Mouse (Mus musculus): Measurements from ENCODE around the gene Gm10277. TPM values are rescaled to one million over a fixed set of nuclear protein-coding genes. Genes with fewer than 3 reads are reported as not detected.

Gm10277 gene
- polyA plus RNA-seq, 1 experiment from 2014 or later: 0.89 TPM

- ATAC-seq: no peak
Observed at GRCm38 (mm10) chr11:77781088-77781487, 6.5 kb downstream of the Gm10277 start.

DNA sequence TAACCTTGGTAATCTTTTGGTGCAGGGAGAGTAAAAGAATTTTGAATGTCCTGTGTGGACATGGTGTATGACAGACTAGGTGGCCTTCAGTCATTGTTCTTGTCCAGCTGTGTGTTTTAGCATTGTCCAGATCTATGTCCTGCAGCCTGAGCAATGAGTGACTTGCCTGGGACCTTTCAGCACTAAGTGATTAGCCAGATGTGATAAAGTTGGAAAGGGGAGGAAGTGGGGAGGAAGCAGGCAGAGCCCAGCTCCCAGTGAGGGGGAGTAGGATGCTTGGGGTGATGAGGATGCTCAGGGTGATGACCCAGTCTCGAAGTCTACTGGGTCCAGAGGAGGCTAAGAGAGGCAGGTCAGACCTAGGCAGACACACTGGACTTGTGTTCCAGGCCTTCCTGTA, 8.3 kb downstream of the Gm10277 start:
- 84% methylated on average over 1 of the region's 1 CpGs for WGBS
- H3K27me3 ChIP-seq (replicated peaks; ENCODE audit: control insufficient read depth, insufficient read depth, low read length): no peaks in the 10 kb centered on the region
- no peak overlapping the region for H3K9ac ChIP-seq (ENCODE audit: low read depth, low read length)
- no peak overlapping the region for H3K27ac ChIP-seq (ENCODE audit: low read length)
- H3K4me3 ChIP-seq (ENCODE audit: low read length): no peak overlapping the region
- no peak overlapping the region for H3K4me2 ChIP-seq (ENCODE audit: low read depth, low read length)
- H3K36me3 ChIP-seq (ENCODE audit: control insufficient read depth, insufficient read depth, low read length): peaks cover 9% of the 10 kb centered on the region; the same call in 1 of the 2 replicates
- peaks cover 28% of the 10 kb centered on the region for H3K4me1 ChIP-seq (ENCODE audit: control insufficient read depth, insufficient read depth, low read length)
- H3K9me3 ChIP-seq (ENCODE audit: control insufficient read depth, low read length): no peaks in the 10 kb centered on the region
- no peak for ATAC-seq

More at GRCm38 (mm10) chr11:77781088-77781487, 6.5 kb downstream of the Gm10277 start:
- Histone ChIP-seq H3K27ac (ENCODE audit: low read length) (no peak overlapping the region), H3K36me3 (ENCODE audit: control insufficient read depth, insufficient read depth, low read length) (peaks cover 9% of the 10 kb centered on the region; the same call in 1 of the 2 replicates), H3K4me2 (ENCODE audit: low read depth, low read length) (no peak overlapping the region), H3K9ac (ENCODE audit: low read depth, low read length) (no peak overlapping the region), H3K4me1 (ENCODE audit: control insufficient read depth, insufficient read depth, low read length) (peaks cover 44% of the 10 kb centered on the region), H3K9me3 (ENCODE audit: control insufficient read depth, low read length) (no peaks in the 10 kb centered on the region), H3K27me3 (replicated peaks; ENCODE audit: control insufficient read depth, insufficient read depth, low read length) (no peaks in the 10 kb centered on the region), H3K4me3 (ENCODE audit: low read length) (no peak overlapping the region)
- WGBS: 69% methylated on average over 7 of the region's 7 CpGs

DNA sequence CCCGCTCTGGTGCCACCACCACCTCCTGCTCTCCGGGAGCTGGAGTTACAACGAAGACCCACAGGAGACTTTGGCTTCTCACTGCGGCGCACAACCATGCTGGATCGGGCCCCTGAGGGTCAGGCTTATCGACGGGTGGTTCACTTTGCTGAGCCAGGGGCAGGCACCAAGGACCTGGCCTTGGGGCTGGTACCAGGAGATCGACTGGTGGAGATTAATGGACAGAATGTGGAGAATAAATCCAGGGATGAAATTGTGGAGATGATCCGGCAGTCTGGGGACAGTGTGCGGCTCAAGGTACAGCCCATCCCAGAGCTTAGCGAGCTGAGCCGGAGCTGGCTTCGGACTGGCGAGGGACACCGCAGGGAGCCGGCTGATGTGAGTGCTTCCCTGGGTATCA, 9.6 kb downstream of the Gm10277 start:
- H3K9ac ChIP-seq (ENCODE audit: low read depth, low read length): no peak overlapping the region
- H3K27ac ChIP-seq (ENCODE audit: low read length): no peak overlapping the region
- peaks cover 9% of the 10 kb centered on the region; the same call in 1 of the 2 replicates for H3K36me3 ChIP-seq (ENCODE audit: control insufficient read depth, insufficient read depth, low read length)
- H3K27me3 ChIP-seq (replicated peaks; ENCODE audit: control insufficient read depth, insufficient read depth, low read length): no peaks in the 10 kb centered on the region
- no peak overlapping the region for H3K4me3 ChIP-seq (ENCODE audit: low read length)
- ATAC-seq: no peak
- H3K9me3 ChIP-seq (ENCODE audit: control insufficient read depth, low read length): no peaks in the 10 kb centered on the region
- no peak overlapping the region for H3K4me2 ChIP-seq (ENCODE audit: low read depth, low read length)
- H3K4me1 ChIP-seq (ENCODE audit: control insufficient read depth, insufficient read depth, low read length): peaks cover 19% of the 10 kb centered on the region
- 93% methylated on average over 17 of the region's 17 CpGs for WGBS

- Histone ChIP-seq H3K9me3 (ENCODE audit: control insufficient read depth, low read length) (no peaks in the 10 kb centered on the region), H3K27me3 (replicated peaks; ENCODE audit: control insufficient read depth, insufficient read depth, low read length) (no peaks in the 10 kb centered on the region), H3K36me3 (ENCODE audit: control insufficient read depth, insufficient read depth, low read length) (peaks cover 9% of the 10 kb centered on the region; the same call in 1 of the 2 replicates), H3K9ac (ENCODE audit: low read depth, low read length) (no peak overlapping the region), H3K27ac (ENCODE audit: low read length) (no peak overlapping the region), H3K4me1 (ENCODE audit: control insufficient read depth, insufficient read depth, low read length) (peaks cover 21% of the 10 kb centered on the region), H3K4me2 (ENCODE audit: low read depth, low read length) (no peak overlapping the region), H3K4me3 (ENCODE audit: low read length) (no peak overlapping the region)
- no peak for ATAC-seq
- WGBS: 92% methylated on average over 17 of the region's 17 CpGs
Observed at GRCm38 (mm10) chr11:77777436-77777835, 10.1 kb downstream of the Gm10277 start.

DNA sequence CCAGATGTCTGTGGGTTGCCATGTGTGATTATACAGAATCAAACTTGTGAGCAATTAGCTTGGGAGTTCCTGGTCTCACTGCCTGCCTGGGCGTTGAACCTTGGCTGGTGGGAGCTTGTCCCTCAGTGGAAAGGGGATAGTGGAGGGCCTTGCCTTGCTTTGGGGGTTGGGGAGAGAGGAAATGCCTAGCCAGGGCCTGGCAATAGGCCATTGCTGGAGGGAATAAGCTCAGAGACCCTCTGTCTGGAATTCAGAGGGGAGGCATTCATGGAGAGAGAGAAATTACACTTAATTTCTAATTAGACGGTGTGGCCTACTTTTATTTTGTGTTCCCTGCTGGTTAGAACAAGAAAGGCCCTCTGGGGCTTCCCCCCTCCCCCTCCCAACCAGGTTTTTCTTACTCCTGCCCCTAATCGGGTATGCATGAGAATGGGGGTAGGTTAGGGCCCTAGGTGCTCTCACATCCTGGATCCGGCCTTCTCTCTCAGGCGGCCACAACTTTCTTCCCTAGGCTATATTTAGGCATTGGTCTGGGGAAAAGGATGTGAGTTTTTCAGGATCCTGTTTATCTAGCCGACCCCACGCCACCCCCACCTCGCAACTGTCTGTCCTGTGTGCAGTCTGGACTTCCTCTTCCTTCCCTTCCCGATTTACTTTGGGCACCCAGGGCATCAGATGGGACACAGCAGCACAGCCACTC, 11.7 kb downstream of the Gm10277 start:
- 58% methylated on average over 9 of the region's 9 CpGs for WGBS
- Histone ChIP-seq H3K4me3 (ENCODE audit: low read length) (no peak overlapping the region), H3K27me3 (replicated peaks; ENCODE audit: control insufficient read depth, insufficient read depth, low read length) (no peaks in the 10 kb centered on the region), H3K4me1 (ENCODE audit: control insufficient read depth, insufficient read depth, low read length) (peaks cover 10% of the 10 kb centered on the region; the same call in 1 of the 2 replicates), H3K9ac (ENCODE audit: low read depth, low read length) (no peak overlapping the region), H3K4me2 (ENCODE audit: low read depth, low read length) (no peak overlapping the region), H3K36me3 (ENCODE audit: control insufficient read depth, insufficient read depth, low read length) (peaks cover 9% of the 10 kb centered on the region; the same call in 1 of the 2 replicates), H3K27ac (ENCODE audit: low read length) (no peak overlapping the region), H3K9me3 (ENCODE audit: control insufficient read depth, low read length) (no peaks in the 10 kb centered on the region)
- no peak for ATAC-seq

DNA sequence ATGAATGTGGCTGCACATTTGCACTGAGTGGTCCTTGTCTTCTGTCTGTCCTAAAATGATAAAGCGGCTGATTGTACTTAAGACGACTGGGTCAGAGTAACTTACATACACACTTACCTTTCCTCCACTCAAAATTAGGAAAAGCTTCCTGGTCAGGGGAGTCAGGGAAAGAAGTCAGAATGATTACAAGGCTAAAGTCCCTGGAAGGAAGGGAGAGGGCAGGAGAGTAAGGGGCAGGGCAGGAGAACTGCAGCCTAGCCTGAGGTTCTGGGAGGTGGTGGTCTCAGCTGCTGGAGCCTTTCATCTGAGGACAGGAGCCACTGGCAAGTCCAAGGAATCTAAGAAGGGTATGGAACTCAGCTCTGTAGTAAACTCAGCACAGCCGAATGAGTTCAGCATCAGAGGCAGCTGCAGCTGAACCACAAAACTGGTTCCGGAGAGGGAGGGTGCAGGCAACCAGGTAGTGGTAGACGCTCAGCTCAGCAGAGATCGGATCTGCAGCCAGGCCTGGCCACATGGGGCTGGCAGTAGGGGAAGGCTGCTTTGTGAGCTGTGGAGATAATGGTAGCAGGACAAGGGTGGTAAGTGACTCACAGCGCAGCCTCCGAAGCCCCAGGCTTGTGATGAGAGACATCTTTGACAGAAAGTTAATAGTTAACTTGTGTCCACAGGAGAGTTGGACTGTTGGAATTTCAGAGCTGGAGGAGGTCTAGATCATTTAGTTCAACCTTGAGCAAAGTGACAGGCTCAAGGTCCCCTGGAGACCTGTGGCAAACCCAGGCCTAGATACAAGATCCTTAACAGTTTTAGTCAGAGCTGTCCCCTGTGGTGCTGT, 15.5 kb downstream of the Gm10277 start:
- Histone ChIP-seq H3K36me3 (ENCODE audit: control insufficient read depth, insufficient read depth, low read length) (no peaks in the 10 kb centered on the region), H3K9me3 (ENCODE audit: control insufficient read depth, low read length) (no peaks in the 10 kb centered on the region), H3K27me3 (replicated peaks; ENCODE audit: control insufficient read depth, insufficient read depth, low read length) (no peaks in the 10 kb centered on the region), H3K4me3 (ENCODE audit: low read length) (0 out of 2 replicates have a peak overlapping the region, but pooled peaks have one; percentile 3), H3K4me1 (ENCODE audit: control insufficient read depth, insufficient read depth, low read length) (peaks cover 20% of the 10 kb centered on the region; the same call in 1 of the 2 replicates), H3K27ac (ENCODE audit: low read length) (peak overlapping the region; percentile 99), H3K4me2 (ENCODE audit: low read depth, low read length) (peak overlapping the region; percentile 35; the same call in 1 of the 2 replicates), H3K9ac (ENCODE audit: low read depth, low read length) (peak overlapping the region; percentile 48)
- peak; percentile 94 for ATAC-seq
- WGBS: 48% methylated on average over 8 of the region's 8 CpGs

GRCm38 (mm10) chr11:77770346-77770745, 17.2 kb downstream of the Gm10277 start:
- ATAC-seq: no peak
- Histone ChIP-seq H3K9me3 (ENCODE audit: control insufficient read depth, low read length) (no peaks in the 10 kb centered on the region), H3K36me3 (ENCODE audit: control insufficient read depth, insufficient read depth, low read length) (no peaks in the 10 kb centered on the region), H3K4me2 (ENCODE audit: low read depth, low read length) (no peak overlapping the region), H3K27me3 (replicated peaks; ENCODE audit: control insufficient read depth, insufficient read depth, low read length) (no peaks in the 10 kb centered on the region), H3K4me1 (ENCODE audit: control insufficient read depth, insufficient read depth, low read length) (peaks cover 31% of the 10 kb centered on the region), H3K4me3 (ENCODE audit: low read length) (no peak overlapping the region), H3K27ac (ENCODE audit: low read length) (peak overlapping the region; percentile 61), H3K9ac (ENCODE audit: low read depth, low read length) (0 out of 2 replicates have a peak overlapping the region, but pooled peaks have one; percentile 5)
- WGBS: 63% methylated on average over 8 of the region's 8 CpGs

- 78% methylated on average over 4 of the region's 4 CpGs for WGBS
- Histone ChIP-seq H3K36me3 (ENCODE audit: control insufficient read depth, insufficient read depth, low read length) (no peaks in the 10 kb centered on the region), H3K27ac (ENCODE audit: low read length) (0 out of 2 replicates have a peak overlapping the region, but pooled peaks have one; percentile 49), H3K4me3 (ENCODE audit: low read length) (no peak overlapping the region), H3K9ac (ENCODE audit: low read depth, low read length) (no peak overlapping the region), H3K4me1 (ENCODE audit: control insufficient read depth, insufficient read depth, low read length) (peaks cover 40% of the 10 kb centered on the region), H3K4me2 (ENCODE audit: low read depth, low read length) (no peak overlapping the region), H3K9me3 (ENCODE audit: control insufficient read depth, low read length) (no peaks in the 10 kb centered on the region), H3K27me3 (replicated peaks; ENCODE audit: control insufficient read depth, insufficient read depth, low read length) (no peaks in the 10 kb centered on the region)
- ATAC-seq: no peak
Observed at GRCm38 (mm10) chr11:77769496-77769895, 18.1 kb downstream of the Gm10277 start.

DNA sequence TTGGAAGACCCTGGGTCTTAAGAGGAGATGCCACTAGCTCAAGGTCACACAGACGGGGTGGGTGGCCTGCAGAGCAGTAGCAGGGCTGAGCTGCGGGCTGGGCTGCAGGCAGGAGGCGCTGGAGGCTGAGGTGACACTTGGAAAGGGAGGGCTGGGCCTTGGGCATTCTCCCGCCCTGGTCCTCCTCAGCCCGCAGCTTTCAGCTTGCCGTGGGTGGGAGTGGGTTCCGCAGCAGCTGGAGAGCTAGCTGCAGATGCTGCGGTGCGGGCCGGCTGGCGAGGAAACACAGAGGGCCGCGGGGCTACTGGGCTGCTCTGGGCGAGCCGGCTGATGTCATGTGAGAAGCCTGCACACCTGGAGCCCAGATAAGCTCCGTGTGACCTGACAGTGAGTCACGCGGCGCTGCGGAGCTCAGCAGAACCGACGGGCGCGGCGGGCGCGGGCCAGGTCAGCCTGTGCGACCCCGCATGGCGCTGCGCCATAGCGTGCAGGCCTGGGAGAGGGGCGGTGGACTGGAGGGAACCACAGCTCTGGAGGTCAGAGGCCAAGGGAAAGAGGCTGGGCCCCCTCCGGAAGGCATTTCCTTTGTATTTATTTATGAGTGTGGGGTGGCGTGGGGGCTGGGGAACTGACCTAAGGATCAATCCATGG, 21.1 kb downstream of the Gm10277 start:
- no peaks in the 10 kb centered on the region for H3K36me3 ChIP-seq (ENCODE audit: control insufficient read depth, insufficient read depth, low read length)
- H3K27ac ChIP-seq (ENCODE audit: low read length): peak overlapping the region; percentile 91
- peak overlapping the region; percentile 82 for H3K4me2 ChIP-seq (ENCODE audit: low read depth, low read length)
- H3K27me3 ChIP-seq (replicated peaks; ENCODE audit: control insufficient read depth, insufficient read depth, low read length): no peaks in the 10 kb centered on the region
- peak overlapping the region; percentile 48 for H3K4me3 ChIP-seq (ENCODE audit: low read length)
- ATAC-seq: peak; percentile 72
- no peaks in the 10 kb centered on the region for H3K9me3 ChIP-seq (ENCODE audit: control insufficient read depth, low read length)
- peak overlapping the region; percentile 74 for H3K9ac ChIP-seq (ENCODE audit: low read depth, low read length)
- peaks cover 45% of the 10 kb centered on the region for H3K4me1 ChIP-seq (ENCODE audit: control insufficient read depth, insufficient read depth, low read length)
- 3% methylated on average over 35 of the region's 35 CpGs for WGBS

Data from intestine, embryonic 16.5 days (tissue).